Mouse (Mus musculus): Measurements from ENCODE around the gene Plekhh3. TPM values are rescaled to one million over a fixed set of nuclear protein-coding genes. Genes with fewer than 3 reads are reported as not detected.
A peak's percentile ranks its signal among the peaks of the same experiment; 100 is the strongest.

Gene Plekhh3
- polyA plus RNA-seq, 1 experiment from 2014 or later, result 11.8 TPM

GRCm38 (mm10) chr11:101192646-101193045, 21.5 kb upstream of the Plekhh3 start:
- Histone ChIP-seq H3K36me3 (peaks cover 36% of the 10 kb centered on the region), H3K9me3 (no peaks in the 10 kb centered on the region), H3K27ac (0 out of 2 replicates have a peak overlapping the region, but pooled peaks have one; percentile 30), H3K4me1 (replicated peaks) (peaks cover 45% of the 10 kb centered on the region), H3K27me3 (ENCODE audit: insufficient read depth, poor library complexity, severe bottlenecking) (no peaks in the 10 kb centered on the region), H3K4me3 (no peak overlapping the region)
- DNase-seq (ENCODE audit: low spot score), result no peak
- 93% methylated on average over 6 of the region's 6 CpGs for WGBS

GRCm38 (mm10) chr11:101191919-101192470, 20.8 kb upstream of the Plekhh3 start:
- Histone ChIP-seq H3K4me3 (no peak overlapping the region), H3K36me3 (peaks cover 30% of the 10 kb centered on the region), H3K27ac (peak overlapping the region; percentile 89), H3K27me3 (ENCODE audit: insufficient read depth, poor library complexity, severe bottlenecking) (no peaks in the 10 kb centered on the region), H3K9me3 (no peaks in the 10 kb centered on the region), H3K4me1 (replicated peaks) (peaks cover 45% of the 10 kb centered on the region)
- 85% methylated on average over 4 of the region's 4 CpGs for WGBS
- DNase-seq (ENCODE audit: low spot score), result no peak

GRCm38 (mm10) chr11:101190913-101191907, 20.1 kb upstream of the Plekhh3 start:
- Histone ChIP-seq H3K27me3 (ENCODE audit: insufficient read depth, poor library complexity, severe bottlenecking) (no peaks in the 10 kb centered on the region), H3K4me3 (no peak overlapping the region), H3K27ac (peak overlapping the region; percentile 89), H3K4me1 (replicated peaks) (peaks cover 45% of the 10 kb centered on the region), H3K9me3 (no peaks in the 10 kb centered on the region), H3K36me3 (peaks cover 25% of the 10 kb centered on the region)
- DNase-seq (ENCODE audit: low spot score), result no peak
- WGBS, result 47% methylated on average over 17 of the region's 17 CpGs

- peak overlapping the region; percentile 89 for H3K27ac ChIP-seq
- 45% methylated on average over 8 of the region's 8 CpGs for WGBS
- peaks cover 45% of the 10 kb centered on the region for H3K4me1 ChIP-seq (replicated peaks)
- H3K36me3 ChIP-seq, result peaks cover 19% of the 10 kb centered on the region
- no peak for DNase-seq (ENCODE audit: low spot score)
- no peak overlapping the region for H3K4me3 ChIP-seq
- no peaks in the 10 kb centered on the region for H3K27me3 ChIP-seq (ENCODE audit: insufficient read depth, poor library complexity, severe bottlenecking)
- no peaks in the 10 kb centered on the region for H3K9me3 ChIP-seq
Measured at GRCm38 (mm10) chr11:101190181-101190912, 19.2 kb upstream of the Plekhh3 start.

- peak; percentile 66 for DNase-seq (ENCODE audit: low spot score)
- H3K27me3 ChIP-seq (ENCODE audit: insufficient read depth, poor library complexity, severe bottlenecking), result no peaks in the 10 kb centered on the region
- H3K27ac ChIP-seq, result peak overlapping the region; percentile 89
- peaks cover 45% of the 10 kb centered on the region for H3K4me1 ChIP-seq (replicated peaks)
- WGBS, result 12% methylated on average over 6 of the region's 6 CpGs
- H3K9me3 ChIP-seq, result no peaks in the 10 kb centered on the region
- 0 out of 2 replicates have a peak overlapping the region, but pooled peaks have one; percentile 26 for H3K4me3 ChIP-seq
- peaks cover 12% of the 10 kb centered on the region for H3K36me3 ChIP-seq
Measured at GRCm38 (mm10) chr11:101189495-101190180, 18.5 kb upstream of the Plekhh3 start.

GRCm38 (mm10) chr11:101188166-101188805, 17.1 kb upstream of the Plekhh3 start:
- peaks cover 52% of the 10 kb centered on the region for H3K4me1 ChIP-seq (replicated peaks)
- H3K27me3 ChIP-seq (ENCODE audit: insufficient read depth, poor library complexity, severe bottlenecking), result peaks cover 8% of the 10 kb centered on the region
- no peak for DNase-seq (ENCODE audit: low spot score)
- peaks cover 5% of the 10 kb centered on the region; the same call in 1 of the 2 replicates for H3K36me3 ChIP-seq
- WGBS, result 78% methylated on average over 11 of the region's 11 CpGs
- no peak overlapping the region for H3K4me3 ChIP-seq
- peak overlapping the region; percentile 89; the same call in 1 of the 2 replicates for H3K27ac ChIP-seq
- H3K9me3 ChIP-seq, result no peaks in the 10 kb centered on the region

- DNase-seq (ENCODE audit: low spot score), result no peak
- Histone ChIP-seq H3K27ac (no peak overlapping the region), H3K9me3 (no peaks in the 10 kb centered on the region), H3K27me3 (ENCODE audit: insufficient read depth, poor library complexity, severe bottlenecking) (peaks cover 13% of the 10 kb centered on the region), H3K36me3 (peaks cover 2% of the 10 kb centered on the region; the same call in 1 of the 2 replicates), H3K4me3 (no peak overlapping the region), H3K4me1 (replicated peaks) (peaks cover 58% of the 10 kb centered on the region)
- 93% methylated on average over 5 of the region's 5 CpGs for WGBS
Measured at GRCm38 (mm10) chr11:101187541-101187940, 16.4 kb upstream of the Plekhh3 start.

GRCm38 (mm10) chr11:101186526-101187247, 15.5 kb upstream of the Plekhh3 start:
- Histone ChIP-seq H3K27ac (no peak overlapping the region), H3K9me3 (no peaks in the 10 kb centered on the region), H3K36me3 (no peaks in the 10 kb centered on the region), H3K4me1 (replicated peaks) (peaks cover 52% of the 10 kb centered on the region), H3K4me3 (no peak overlapping the region), H3K27me3 (ENCODE audit: insufficient read depth, poor library complexity, severe bottlenecking) (peaks cover 13% of the 10 kb centered on the region)
- WGBS, result 86% methylated on average over 27 of the region's 27 CpGs
- no peak for DNase-seq (ENCODE audit: low spot score)

GRCm38 (mm10) chr11:101185441-101185840, 14.3 kb upstream of the Plekhh3 start:
- H3K9me3 ChIP-seq, result no peaks in the 10 kb centered on the region
- H3K4me1 ChIP-seq (replicated peaks), result peaks cover 40% of the 10 kb centered on the region
- no peak overlapping the region for H3K27ac ChIP-seq
- peaks cover 20% of the 10 kb centered on the region for H3K27me3 ChIP-seq (ENCODE audit: insufficient read depth, poor library complexity, severe bottlenecking)
- no peak overlapping the region for H3K4me3 ChIP-seq
- no peaks in the 10 kb centered on the region for H3K36me3 ChIP-seq
- 93% methylated on average over 4 of the region's 4 CpGs for WGBS
- no peak for DNase-seq (ENCODE audit: low spot score)

- 0 out of 2 replicates have a peak overlapping the region, but pooled peaks have one; percentile 35 for H3K27ac ChIP-seq
- no peaks in the 10 kb centered on the region for H3K9me3 ChIP-seq
- peaks cover 35% of the 10 kb centered on the region for H3K4me1 ChIP-seq (replicated peaks)
- WGBS, result 89% methylated on average over 12 of the region's 12 CpGs
- no peaks in the 10 kb centered on the region for H3K36me3 ChIP-seq
- no peak overlapping the region for H3K4me3 ChIP-seq
- peaks cover 25% of the 10 kb centered on the region for H3K27me3 ChIP-seq (ENCODE audit: insufficient read depth, poor library complexity, severe bottlenecking)
- no peak for DNase-seq (ENCODE audit: low spot score)
Measured at GRCm38 (mm10) chr11:101184984-101185383, 13.8 kb upstream of the Plekhh3 start.

- Histone ChIP-seq H3K36me3 (no peaks in the 10 kb centered on the region), H3K4me1 (replicated peaks) (peaks cover 23% of the 10 kb centered on the region), H3K27ac (peak overlapping the region; percentile 40; the same call in 1 of the 2 replicates), H3K27me3 (ENCODE audit: insufficient read depth, poor library complexity, severe bottlenecking) (peaks cover 44% of the 10 kb centered on the region), H3K9me3 (no peaks in the 10 kb centered on the region), H3K4me3 (no peak overlapping the region)
- WGBS, result 79% methylated on average over 14 of the region's 14 CpGs
- no peak for DNase-seq (ENCODE audit: low spot score)
Measured at GRCm38 (mm10) chr11:101182771-101183517, 11.8 kb upstream of the Plekhh3 start.

All from hindbrain, embryonic 10.5 days (tissue).